Mouse (Mus musculus): ENCODE measurements at regions not wholly inside any gene's neighbourhood (a gene's known extent, or its start where the extent isn't known, plus 50 kb on each side); places are given as distances from the start of the nearest gene placed in this dataset.
A peak's percentile ranks its signal among the peaks of the same experiment; 100 is the strongest.

- DNase-seq (ENCODE audit: low read depth, low spot score): no peak
Measured at GRCm38 (mm10) chr2:72672908-72673901, 197.2 kb downstream of the Cdca7 start.

DNA sequence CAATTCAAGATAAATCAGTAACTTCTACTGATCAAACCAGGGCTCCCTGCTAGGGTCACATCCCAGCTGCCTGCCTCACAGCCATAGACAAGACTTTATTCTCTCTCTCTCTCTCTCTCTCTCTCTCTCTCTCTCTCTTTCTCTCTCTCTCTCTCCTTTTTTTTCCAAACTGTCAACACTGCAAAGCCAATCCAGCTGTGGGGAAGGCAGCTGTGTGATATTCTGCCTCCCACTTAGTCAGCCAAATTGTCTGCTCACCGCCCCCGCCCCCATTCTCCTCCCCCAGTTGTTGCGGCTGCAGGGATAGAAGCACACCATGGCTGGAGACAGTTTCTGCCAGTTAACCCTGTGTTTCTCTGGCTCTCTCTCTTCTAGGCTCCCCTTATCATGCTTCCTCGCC, 198.3 kb downstream of the Cdca7 start:
- DNase-seq (ENCODE audit: low read depth, low spot score): no peak

- DNase-seq (ENCODE audit: low read depth, low spot score): no peak
Measured at GRCm38 (mm10) chr2:72674856-72675440, 199.0 kb downstream of the Cdca7 start.

DNA sequence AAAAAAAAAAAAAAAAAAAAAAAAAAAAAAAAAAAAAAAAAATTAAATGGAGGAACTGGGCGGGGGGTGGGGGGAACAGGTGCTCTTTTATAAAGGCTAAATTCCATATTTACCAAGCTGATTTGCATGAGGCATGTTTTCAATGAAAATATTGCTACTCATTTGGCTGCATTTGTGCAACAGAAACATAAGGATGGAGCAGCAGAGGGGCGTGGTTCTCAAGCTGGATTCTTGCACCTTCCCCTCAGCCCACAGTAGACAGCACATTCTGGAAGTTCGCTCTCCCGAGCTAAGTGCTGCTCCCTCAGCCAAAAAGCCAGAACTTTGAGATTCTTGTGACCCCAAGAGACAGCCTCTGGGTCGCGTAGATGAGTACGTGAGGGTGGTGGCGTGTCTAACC, 201.8 kb downstream of the Cdca7 start:
- DNase-seq (ENCODE audit: low read depth, low spot score): no peak

- DNase-seq (ENCODE audit: low read depth, low spot score): no peak
Measured at GRCm38 (mm10) chr2:72688031-72688430, 212.1 kb downstream of the Cdca7 start.

DNA sequence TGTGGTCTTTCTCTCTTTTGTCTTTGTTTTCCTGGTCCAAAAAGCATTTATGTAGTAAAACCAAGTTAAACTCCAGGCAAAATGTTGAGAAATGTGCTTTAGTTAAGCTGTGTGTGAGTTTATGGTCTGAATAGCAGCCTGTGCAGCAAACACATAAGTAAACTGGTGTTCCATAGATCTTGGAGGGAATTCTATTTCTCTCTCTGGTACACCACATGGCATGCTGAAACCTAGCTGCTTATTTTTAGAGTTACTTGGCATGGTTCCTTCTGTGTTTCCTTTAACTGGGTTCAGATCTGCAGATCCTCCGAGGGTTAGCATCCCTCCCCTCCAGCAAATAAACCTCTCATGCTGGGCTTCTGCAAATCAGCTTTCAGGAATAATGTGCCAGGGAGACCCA, 225.1 kb downstream of the Cdca7 start:
- no peak for DNase-seq (ENCODE audit: low read depth, low spot score)

DNA sequence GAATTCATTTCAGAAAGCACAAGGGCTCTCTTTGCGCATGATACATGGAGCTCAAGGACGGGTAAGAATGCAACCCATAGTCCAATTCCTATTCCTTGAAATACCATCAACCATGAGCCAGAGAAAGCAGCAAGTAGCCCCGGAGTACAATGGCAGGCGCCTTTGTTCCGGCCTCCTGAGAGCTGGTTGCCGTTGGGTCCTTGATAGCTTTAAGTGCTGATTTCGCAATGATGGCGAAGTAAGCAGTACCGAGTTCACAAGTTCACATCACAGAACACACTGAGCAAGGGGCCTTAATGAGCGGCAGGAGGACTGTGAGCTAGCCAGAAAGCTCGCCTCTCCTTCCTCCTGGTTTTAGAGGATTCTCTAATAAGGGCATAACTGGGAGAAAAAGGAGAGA, 227.3 kb downstream of the Cdca7 start:
- DNase-seq (ENCODE audit: low read depth, low spot score): no peak

GRCm38 (mm10) chr2:72707676-72708659, 232.0 kb downstream of the Cdca7 start:
- DNase-seq (ENCODE audit: low read depth, low spot score): no peak

DNA sequence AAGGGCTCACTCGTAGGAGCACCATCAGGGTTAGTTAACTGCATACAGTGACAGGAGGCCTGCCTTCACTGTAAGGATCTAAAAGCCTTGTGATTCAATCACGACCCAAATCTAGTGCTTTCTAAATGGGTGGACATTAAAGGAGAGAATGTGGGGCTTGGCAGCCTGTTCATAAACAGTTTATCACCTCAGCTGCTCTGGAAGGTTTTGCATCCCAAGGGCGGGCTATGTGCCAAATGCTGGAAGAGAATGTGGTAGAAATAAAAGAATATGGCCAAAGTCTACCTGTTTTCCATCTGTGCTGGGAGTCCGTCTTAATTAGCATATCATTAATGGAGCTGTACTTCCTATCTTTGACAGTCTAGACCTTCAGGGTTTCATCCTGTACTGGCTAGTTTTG, 241.0 kb downstream of the Cdca7 start:
- no peak for DNase-seq (ENCODE audit: low read depth, low spot score)

- peak; percentile 26 for DNase-seq (ENCODE audit: low read depth, low spot score)
Measured at GRCm38 (mm10) chr2:72728699-72729098, 251.5 kb downstream of the Sp3 start.

GRCm38 (mm10) chr2:72733371-72733770, 246.9 kb downstream of the Sp3 start:
- no peak for DNase-seq (ENCODE audit: low read depth, low spot score)

DNA sequence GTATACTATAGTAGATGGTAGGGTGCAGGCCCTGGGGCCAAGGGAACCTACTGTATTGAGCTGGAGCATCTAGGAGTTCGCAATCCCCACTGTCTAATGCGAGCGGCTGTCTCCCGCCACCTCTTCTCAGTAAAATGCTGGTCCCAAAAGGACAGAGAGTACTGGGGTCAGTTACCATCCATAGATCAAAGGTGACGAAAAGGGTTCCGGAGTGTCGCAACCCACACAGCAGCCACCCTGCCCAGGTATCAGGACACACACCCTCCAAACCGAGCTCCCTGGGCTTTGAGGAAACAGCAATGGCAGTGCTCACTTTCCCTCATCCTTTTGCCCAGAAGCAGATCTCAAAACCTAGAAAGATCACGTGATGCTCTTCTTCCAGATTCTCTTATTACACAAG, 245.2 kb downstream of the Sp3 start:
- DNase-seq (ENCODE audit: low read depth, low spot score): no peak

DNA sequence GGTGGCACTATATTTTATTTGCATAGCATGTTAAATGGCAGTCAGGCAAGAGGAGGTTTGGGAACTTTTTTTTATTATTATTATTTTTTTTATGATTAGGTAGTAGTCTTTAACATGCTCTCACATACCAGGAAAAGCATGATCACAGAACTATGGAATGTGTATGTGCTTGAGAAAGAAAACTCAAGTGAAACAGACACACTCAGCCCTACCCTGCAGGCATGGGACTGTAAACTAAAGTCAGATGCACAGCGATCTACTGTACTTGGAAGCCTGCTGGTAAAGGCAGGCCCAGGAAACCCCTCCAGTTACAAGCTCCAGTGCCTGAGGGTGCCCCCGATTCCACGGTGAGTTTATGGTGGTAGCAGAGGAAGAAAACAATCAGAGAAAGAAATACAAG, 243.6 kb downstream of the Sp3 start:
- DNase-seq (ENCODE audit: low read depth, low spot score): no peak

DNA sequence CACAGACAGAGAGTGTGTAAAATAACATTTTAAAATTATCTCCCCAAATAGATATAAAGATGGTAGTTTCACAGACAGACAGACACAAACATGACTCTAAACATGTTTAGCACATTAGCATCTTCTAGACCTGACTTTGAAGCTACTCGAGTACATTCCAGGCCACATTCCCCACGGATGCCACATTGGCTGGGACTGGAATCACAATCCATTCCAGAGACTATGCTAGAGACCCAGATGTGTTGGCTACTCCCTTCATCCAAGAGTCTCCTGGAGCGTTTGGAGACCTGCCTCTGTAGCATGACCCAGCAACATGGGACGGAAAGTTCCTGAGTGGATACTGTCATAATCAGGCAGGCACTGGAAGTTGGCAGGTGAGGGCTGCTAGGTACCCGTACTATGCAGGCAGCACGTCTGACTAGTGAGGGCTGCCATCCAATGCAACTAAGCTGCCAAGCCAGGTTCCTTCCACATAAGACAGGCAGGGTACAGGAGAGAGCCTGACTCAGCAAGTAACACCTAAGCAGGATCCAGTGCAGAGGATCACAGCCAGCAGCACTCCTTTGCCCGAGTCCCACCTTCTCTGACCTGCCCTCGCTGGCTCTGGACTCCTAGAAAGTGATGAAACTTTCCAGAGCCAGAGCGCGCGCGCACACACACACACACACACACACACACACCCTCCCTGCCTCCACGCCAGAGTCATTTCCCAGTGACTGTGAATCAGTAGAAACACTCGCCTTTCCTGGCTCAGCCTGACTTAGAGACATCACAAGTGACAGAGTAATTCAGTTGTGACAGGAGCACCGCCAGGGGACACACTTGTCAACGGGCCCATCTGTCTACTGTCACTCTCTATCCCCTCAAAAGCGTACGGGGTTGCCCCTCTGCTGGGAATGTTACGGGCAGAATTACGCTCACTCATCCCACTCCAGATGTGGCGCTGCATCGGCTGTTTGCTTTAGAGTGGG, 239.6 kb downstream of the Sp3 start:
- no peak for DNase-seq (ENCODE audit: low read depth, low spot score)

- DNase-seq (ENCODE audit: low read depth, low spot score): no peak
Measured at GRCm38 (mm10) chr2:72741746-72742145, 238.5 kb downstream of the Sp3 start.

GRCm38 (mm10) chr2:72743651-72744050, 236.6 kb downstream of the Sp3 start:
- no peak for DNase-seq (ENCODE audit: low read depth, low spot score)

- no peak for DNase-seq (ENCODE audit: low read depth, low spot score)
Measured at GRCm38 (mm10) chr2:72744901-72745300, 235.3 kb downstream of the Sp3 start.

DNA sequence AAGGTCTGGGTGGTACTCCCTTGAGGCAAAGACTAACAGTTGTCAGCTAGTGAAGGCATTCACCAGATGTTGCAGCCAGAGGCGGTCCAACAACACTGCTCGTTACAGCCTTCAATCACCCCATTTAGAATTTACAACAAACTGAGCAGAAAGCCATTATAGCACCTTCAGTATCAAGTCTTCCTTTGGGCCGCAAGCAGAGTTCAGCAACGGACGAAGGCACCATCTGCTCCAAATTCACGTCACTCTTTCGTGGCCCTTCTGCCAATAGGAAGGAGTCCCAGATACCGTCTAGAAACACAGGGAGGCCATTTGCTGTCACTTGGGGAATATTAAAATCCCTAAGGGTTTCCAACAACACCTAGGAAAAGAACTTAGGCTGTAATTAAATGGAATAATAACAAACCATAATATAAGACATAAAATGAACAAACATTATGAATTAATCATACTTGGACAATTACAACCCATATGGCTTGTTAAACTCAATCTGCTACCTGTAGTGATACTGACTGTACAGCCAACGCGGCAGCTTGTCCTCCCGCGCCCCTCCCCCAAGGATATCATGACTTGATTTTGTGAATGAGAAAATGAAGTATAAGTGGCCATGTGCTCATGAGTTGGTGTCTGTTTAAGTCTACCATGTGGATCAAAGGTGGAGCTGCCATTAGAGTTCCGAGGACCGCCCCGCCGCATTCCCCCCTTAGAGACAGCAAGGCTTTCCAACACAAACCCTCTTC, 233.6 kb downstream of the Sp3 start:
- no peak for DNase-seq (ENCODE audit: low read depth, low spot score)

DNA sequence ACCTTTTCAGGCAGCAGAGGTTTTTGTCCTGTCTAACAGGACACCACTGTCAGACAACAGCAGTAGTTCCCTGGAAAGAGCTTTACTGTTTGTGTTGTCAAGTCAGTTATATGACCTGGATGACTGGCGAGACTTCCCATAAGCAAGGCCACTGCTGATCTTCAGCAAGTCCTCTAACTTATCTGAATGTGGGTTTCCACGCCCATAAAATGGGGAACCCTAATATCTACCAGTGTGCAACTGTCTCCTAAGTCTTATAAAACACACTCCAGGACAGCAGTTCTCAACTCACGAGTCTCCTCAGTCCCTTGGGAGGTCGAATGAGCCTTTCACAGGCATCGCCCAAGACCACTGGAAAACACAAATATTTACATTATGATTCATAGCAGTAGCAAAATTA, 232.9 kb downstream of the Sp3 start:
- DNase-seq (ENCODE audit: low read depth, low spot score): no peak

GRCm38 (mm10) chr2:72749495-72749894, 230.8 kb downstream of the Sp3 start:
- no peak for DNase-seq (ENCODE audit: low read depth, low spot score)
